Mouse (Mus musculus) hematopoietic stem cell, adult 5-6 weeks (primary cell): ENCODE measurements around the gene Usp18. TPM values are rescaled to one million over a fixed set of nuclear protein-coding genes. Genes with fewer than 3 reads are reported as not detected.

ENCODE experiments used
- ATAC-seq, 2 experiments: fragments of 125-278 bp in 1 of 2; replicated peaks in 1 of 2; 2 replicates each; pipeline ENCODE4 v1.8.0; 2016 to 2017; ENCODE audit warnings: inconsistent platforms in 2 of 2, mild to moderate bottlenecking in 2 of 2, moderate number of reproducible peaks in 2 of 2, low read depth in 1 of 2, moderate TSS enrichment in 1 of 2; ENCODE audit not compliant: low FRiP score in 2 of 2, poor library complexity in 2 of 2, severe bottlenecking in 2 of 2, insufficient read depth in 1 of 2, low TSS enrichment in 1 of 2
- total RNA-seq: library from RNA; stranded (forward); fragments of 172-1452, 232-1000 nt; gene quantifications from 2 replicates; pipeline ENCODE4 v1.2.3, GENCODE M21; 2017

Usp18 gene
- 11.8 and 12.8 TPM in 2 replicates for total RNA-seq

DNA sequence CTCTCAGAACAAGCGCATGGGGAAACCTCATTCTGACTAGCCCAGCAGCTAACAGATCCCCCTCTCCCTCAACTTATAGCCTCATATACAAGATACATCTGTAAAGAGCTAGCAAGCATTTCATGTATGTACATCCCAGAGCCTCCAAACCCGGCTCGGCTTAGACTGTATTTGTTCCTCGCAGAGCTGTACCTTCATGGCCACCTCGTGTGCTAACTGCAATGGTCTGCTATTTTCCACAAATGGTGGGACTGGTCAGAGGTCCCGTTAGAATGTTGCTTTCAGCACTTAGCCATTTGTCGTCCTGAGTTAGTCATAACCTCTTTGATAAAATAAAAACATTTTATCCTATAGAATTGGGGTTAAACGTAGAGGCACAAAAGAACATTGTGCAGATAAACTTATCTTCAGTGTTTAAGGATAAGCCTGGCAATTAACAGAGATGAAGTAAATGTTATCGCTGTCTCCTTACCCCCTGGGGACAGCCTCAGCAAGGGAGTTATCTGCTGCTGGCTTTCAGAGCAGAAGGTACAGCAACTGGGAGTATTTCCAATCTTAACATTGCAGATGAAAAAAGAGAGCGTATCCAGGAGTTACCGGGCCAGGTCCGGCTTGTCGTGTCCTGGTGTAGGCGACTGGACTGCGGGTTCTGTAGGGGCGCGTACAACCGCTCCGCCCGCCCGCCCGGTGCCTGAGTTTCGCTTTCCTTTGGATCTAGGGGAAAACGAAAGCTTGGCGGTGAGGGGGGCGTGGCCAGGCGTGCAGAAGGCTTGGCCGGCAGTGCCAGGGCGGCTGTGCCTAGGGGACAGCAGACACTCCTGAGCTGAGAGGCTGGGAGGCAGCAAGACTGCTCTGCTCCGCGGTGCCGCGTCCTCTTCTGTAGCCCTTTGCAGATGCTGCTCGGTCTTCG lies at the start of gene Usp18:
Gene Usp18 (plus strand): TSS at position 780 of the 910 bp plus-strand sequence.
- peak; percentile 93 to 98 for ATAC-seq

DNA sequence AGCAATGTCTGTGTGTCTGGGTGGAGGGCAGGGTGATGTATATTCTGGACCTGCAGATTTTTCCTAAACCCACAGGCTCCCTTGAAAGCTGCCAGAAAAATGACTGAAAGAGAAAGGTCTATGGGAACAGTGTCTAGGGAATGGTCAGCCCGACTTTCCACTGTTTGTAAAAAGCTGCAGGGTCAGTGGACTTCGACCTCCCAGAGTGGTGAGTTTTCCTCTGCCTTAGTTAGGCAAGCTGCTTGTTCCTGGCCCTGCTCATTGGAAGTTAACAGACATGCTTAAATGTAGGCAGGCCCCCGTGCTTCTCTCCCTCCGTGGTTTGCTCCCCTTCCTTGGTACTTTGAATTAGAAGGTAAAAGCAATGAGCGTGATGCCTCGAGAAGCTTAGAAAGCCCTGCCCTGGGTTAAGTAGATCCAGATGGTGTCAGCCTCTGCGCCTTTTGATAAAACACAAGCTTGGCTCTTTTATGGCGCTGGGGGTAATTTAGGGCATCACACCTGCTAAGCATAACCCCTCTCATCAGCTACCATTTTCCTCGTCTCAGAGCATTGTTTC lies 47.8 kb upstream of the Usp18 start:
- no peak for ATAC-seq

DNA sequence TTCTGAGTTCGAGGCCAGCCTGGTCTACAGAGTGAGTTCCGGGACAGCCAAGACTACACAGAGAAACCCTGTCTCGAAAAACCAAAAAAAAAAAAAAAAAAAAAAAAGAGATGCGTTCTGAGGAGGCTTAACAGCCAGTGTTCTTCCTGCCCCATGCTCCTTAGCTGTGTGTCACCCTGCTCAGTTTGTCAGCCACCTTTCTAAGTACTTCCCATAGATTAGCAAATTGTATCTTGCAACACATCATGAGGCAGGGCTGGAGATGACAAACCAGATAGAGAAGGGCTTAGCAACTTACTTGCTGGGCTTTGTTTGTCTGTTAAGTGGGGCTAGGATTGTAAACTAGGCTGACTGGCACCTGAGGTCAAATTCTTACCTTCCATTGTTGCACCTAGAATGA lies 45.2 kb upstream of the Usp18 start:
- peak in 1 of 2 experiments; percentile 53; a peak in 1 of 4 replicates for ATAC-seq

DNA sequence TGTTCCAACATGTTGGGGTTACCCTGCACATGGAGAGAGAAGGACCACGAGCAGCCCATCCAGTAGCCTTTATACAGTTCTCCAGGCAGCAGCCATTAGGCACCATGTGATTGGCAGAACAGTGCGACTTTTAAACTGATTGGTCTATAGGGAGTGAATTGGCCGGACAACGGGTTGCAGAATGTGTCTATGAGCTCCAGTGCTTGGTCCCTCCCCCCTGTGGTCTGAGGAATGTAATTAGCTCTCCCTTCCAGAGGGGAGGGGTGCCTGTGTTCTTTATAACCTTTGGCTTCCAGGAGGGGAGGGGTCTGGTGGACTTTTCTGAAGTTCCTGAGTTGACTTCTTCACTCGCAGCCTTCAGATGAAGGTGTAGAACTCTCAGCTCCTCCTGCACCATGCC lies 43.7 kb upstream of the Usp18 start:
- ATAC-seq: no peak

DNA sequence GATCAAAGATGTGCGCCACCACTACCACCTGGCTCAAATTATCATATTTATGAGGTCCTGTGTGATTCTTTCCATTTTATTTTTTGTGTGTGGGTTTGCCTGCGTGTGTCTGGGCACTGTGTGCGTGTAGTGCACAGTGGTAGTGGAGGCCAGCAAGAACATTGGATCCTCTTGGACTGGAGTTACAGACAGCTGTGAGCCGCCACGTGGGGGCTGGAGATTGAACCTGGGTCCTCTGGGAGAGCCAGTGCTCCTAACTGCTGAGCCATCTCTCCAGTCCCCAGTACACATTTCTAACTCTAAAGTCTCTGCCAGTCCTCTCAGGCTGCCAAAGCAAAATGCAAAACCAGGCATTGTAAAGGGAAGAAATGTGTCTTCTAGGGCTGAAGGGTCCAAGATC lies 39.2 kb upstream of the Usp18 start:
- no peak for ATAC-seq

DNA sequence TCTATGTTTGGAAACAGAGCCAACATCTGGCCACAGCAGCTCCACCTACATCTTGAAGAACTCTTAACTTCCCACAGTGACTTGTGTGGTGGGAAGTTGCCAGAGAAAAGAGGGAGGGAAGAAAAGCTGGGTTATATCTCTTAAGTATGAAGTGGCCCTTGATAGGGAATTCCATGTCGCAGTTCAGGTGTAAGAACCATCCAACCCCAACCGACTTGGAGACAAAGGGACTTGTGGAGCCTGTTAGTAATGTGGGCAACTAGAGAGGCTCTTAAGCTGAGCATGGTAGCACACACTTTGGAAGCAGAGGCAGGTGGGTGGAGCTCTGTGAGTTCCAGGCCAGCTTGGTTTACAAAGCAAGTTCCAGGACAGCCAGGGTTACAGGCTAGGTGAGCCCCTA lies 36.1 kb upstream of the Usp18 start:
- no peak for ATAC-seq

DNA sequence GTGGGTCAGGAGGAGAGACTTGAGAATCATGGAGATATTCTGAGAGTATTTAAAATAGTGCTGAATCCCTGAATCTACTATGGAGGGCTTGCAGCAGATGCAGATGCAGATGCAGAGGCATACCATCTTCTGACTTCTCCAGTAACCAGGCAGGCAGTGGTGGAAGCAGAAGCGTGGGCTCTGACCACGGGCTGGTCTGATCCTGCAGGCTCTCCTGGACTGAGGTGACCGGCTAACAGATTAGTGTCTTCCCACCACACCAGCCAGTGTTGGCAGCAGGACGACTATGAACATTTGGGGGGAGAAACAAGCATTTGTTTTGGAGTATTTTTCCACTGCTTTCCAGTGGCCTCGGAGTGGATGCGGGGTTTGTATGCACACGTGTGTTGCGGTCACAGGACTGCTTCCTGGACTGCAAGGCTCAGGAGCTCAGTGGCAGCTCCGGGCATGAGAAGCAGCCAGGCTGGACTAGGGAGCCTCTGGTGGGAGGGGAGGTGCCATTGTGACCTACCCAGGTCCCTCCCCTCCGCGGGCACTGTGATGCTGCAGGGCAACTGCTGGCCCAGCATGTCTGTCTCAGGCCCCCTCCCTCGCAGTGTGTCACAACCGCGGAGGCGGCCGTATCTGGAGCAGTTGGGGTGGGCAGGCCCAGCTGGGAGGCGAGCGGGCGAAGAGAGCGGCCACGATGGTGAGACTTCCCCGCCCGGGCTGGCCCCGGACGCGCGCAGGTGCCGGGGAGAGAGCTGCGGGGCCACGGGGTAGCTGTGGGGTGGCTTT lies 35.4 kb upstream of the Usp18 start, which contains the start of gene Tuba8:
Gene Tuba8 (plus strand): TSS at position 548 of the 777 bp plus-strand sequence.
- ATAC-seq: peak; percentile 46 to 68

DNA sequence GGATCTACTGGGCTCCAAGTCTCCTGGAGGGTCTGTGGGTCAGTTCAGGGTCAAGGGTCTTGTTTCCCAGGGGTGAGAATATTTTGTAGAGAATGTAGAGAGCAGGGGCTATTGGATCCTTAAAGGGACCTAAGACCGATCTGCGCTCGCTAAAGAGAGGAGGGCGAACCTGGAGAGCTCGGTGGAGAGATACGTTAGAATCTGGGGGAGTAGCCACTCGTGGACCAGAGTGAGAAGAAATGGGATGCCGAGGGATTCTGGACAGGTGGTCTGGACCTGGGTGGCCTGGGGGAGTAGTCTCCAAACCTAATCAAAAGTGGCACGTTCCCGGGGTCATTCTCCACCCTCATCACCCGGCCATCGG lies 34.8 kb upstream of the Usp18 start:
- ATAC-seq: no peak

DNA sequence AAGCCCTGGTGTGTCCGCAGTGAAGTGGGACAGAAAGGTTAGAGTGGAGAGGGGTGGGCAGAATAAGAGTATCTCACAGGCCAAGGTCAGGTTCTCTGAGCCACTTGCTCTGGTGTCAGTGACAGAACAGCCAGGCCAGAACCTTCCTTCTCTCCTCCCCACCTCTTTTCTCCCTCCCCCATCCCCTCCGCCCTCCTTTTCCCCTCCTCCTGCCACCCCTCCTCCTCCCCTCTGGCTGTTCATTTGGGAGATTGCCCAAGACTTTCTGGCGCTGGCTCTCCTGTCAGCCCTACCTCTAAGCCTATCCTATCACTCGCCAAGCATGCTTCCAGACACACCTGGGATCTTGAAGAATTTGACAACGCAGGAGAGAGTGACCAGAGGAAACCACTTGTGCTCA lies 34.0 kb upstream of the Usp18 start:
- no peak for ATAC-seq

DNA sequence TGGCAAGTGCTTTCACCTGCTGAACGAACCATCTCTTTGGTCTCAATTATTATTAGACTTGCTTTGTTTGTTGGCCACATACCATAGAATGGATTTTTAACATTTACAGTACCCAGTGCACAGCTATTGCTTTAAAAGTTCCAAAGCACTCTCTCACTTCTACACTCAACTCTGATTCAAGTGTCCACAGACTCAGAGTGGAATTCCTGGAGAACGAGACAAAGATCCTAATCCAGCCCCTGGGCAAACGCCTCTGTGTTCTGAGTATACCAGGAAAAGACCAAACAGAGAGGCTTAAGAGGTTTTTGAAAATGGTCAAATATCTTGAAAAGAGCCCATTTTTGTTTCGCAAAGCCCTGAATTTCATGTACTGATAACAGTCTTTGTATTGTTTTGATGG lies 32.7 kb upstream of the Usp18 start:
- ATAC-seq: no peak

DNA sequence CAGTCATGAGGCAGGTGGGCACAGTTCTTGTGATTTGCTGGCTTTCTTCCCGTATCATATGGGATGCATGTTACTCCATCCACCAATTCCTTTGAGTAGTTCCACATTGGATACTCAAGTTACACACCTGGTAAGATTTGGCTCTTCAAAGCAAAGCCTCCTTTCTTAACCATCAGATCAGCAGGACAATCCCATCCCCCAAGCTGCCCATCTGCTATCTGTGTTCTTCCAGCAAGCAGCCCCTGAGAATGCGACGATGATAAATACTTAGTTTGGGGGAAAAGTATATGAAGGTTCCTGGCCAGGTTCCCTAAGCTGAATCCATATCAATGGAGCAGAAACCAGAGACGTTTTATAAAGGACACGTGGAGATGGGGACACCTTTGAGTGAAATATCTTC lies 31.5 kb upstream of the Usp18 start:
- no peak for ATAC-seq

DNA sequence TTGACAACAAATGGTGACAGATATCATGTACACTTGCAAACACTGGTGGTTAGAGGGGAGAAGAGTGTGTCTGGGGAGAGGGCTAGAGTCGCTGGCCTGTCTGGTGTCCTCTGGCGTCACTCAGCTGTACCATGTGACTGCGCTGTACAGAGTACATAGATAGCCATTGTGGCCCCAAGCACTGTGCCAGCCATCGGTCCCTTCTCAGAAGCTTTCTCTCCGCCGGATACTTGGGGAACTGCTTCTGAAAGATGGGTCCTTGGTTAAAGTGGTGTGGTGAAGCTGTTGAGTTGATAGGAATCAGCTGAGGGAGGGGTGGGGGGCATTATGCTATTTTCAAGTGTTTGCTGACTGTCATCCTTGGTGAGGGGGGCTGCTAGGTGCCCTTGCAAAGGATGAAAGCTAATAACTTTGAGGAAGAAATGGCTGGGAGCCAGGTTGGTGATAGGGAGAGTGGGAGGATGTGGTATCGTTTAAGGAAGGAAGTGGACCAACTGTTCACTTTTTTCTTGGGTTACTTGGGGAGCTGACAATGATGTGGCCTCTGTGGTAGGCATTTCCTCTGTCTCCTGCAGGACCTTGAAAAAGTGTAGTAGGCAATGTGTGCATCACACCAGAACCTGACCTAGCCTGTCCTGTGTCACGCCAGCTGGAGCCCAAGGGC lies 30.9 kb upstream of the Usp18 start:
- peak; percentile 68 to 74 for ATAC-seq

DNA sequence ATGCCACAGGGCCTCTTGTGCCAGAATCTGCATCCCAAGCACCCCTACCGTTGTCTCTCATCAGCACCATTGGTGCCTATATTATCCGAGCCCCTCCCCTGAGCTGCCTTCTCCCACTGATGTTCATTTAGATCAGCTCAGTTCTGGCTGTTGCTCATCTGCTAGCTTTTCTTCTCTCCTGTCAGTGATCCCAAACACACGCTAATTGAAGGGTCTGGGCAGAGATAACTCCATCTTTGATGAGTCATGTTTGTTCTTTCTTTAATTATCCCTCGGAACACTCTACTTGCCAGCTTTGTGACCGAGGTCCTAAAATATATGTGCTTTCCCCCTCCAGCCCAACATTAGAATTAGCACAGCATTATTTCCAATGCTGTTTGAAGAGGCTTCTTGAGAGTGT lies 30.4 kb upstream of the Usp18 start:
- no peak for ATAC-seq

DNA sequence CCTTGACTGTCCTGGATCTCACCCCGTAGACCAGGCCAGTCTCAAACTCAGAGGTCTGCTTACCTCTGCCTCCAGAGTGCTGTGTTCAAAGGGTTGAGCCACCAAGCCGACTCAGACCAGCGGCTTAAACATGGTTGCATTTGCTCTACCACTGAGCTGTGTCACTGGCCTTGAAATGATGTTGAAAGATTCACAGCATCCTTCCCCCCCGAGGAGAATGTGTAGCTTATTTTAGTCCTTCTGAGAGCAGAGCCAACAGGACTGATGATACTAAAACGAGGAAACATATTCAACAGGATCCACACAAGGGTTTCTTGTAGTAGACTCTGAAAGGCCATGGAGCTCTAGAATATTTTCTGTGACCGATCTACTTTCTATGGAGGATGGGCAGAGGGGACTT lies 29.8 kb upstream of the Usp18 start:
- no peak for ATAC-seq

DNA sequence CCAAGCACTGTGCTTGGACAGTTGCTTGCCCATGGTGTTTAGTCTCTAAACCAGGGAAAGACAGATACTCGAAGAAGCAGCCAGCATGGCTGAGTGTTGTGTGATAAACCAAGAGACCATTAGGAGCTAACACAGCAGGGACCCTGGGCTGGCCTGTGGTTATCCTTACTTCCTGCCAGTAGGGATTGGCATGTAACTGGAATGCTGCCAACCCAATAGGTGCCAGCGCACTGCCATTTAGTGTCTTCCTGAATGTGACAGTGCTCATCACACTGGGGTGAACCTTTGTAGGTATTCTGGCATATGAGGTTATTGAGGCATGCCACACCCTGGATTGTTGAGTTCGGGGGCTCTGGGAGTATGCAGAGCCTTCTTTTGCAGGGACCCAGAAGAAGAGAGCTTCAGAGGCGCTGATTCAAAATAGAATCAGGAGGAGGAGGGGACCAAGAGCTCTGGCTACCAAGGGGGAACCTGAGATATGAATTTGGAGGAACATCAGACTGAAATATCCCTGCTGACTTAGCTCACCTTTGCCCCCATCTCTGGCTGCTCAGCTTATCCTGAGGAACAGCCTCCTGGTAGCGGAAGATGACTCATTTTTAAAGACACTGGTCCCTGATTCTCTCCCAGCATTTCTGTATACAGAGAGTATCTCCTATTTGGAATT lies 29.0 kb upstream of the Usp18 start:
- ATAC-seq: no peak

DNA sequence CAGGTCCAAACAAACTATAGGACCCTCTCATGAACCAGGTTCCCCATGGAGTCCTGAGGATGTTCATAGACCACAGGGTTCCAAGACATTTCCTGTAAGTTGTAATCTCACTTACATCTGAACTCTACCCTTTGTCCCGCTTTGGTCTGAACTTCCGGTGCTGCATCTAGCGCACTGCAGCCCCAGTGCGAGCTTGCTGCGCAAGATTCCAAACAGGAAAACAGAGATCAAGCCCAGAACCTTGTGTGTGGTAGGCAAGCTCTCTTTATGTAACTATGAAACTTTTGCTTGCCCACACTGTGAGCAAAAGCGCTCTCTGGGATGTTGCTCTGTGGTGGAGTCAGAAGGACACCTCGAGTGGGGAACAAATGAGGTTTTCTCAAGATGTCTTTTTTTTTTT lies 27.7 kb upstream of the Usp18 start:
- no peak for ATAC-seq

DNA sequence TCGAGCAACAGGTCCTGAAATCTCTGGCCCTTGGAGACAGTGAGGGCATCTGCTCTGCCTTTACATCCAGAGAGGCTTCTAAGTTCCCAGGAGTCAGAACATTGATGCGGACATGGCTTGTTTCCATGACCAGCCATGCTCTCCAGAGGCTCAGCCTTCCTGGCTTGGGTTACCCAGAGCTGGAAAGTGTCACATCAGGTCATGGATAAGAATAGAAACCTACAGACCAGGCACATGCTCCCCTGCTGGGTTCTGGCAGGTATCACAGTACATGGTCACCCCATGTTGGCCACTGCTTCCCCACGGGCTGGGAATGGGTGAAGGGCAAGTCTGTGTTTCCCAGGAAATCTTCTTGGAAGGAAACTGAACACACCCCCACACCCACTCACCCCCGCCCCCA lies 26.3 kb upstream of the Usp18 start:
- no peak for ATAC-seq
